In the genomic region with DNA sequence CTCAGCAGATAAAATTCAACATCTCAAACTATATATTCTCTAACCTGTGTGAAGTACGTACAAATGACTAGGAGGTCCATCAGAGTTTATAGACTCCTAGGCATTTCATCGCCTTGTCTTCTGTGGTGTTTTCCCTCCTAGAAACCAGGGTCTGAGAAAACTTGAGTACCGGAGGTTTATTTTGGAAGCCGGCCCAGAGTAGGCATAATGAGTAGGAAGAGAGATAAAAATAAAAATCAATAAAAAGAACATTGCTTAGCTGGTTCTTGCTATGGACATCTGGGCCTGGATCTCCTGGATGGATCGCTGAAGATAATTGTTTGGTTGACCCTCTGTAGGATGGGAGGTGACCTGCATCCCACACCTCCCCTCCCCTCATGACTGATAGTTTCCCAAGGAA, we compare ENCODE assay signal across 24 mouse cellular contexts.
A peak's percentile ranks its signal among the peaks of the same experiment; 100 is the strongest.
DNase-seq lines count a peak whose midpoint lies in the region.
"Had no signal": no experiment of that assay in that cellular context is flagged by ENCODE, and none has a peak within 500 bp of the region (broad histone marks: within the 10 kb centered on the region; RNA-seq: fewer than 3 reads in every experiment).

No protein-coding gene starts in this region.

- DNase-seq in layer of hippocampus, adult 11-12 months (ENCODE audit: low spot score): peak; percentile 18
- no peak for DNase-seq in layer of hippocampus, adult 9-10 months (ENCODE audit: low spot score)
- peak; percentile 42 to 48 for DNase-seq in left cerebral cortex, adult 18-20 months (ENCODE audit: low spot score in 2 of 2)
- DNase-seq in right cerebral cortex, adult 2 months (ENCODE audit: low spot score in 2 of 2): peak; percentile 57 to 59
- DNase-seq in forebrain, embryonic 10.5 days (ENCODE audit: extremely low spot score, low spot score): no peak
- DNase-seq in kidney, postnatal 25 days: no peak
- no peak for DNase-seq in lung, postnatal 25 days (ENCODE audit: low spot score)
- DNase-seq: cerebellum, adult 8-10 months; gastrocnemius, adult 2 months; heart, postnatal 14 days; kidney, adult 2 months; kidney, postnatal 14 days; liver, postnatal 0 days; lung, postnatal 10 days; midbrain, embryonic 14.5 days; thymus, postnatal 14 days had no signal

- no peaks in the 10 kb centered on the region for H3K27me3 ChIP-seq in forebrain, embryonic 10.5 days (ENCODE audit: poor library complexity, severe bottlenecking)
- H3K27me3 ChIP-seq: forebrain, embryonic 15.5 days; heart, embryonic 12.5 days; hindbrain, embryonic 13.5 days; limb, embryonic 15.5 days had no signal

- H3K36me3 ChIP-seq in forebrain, embryonic 10.5 days (replicated peaks): no peaks in the 10 kb centered on the region
- H3K36me3 ChIP-seq: forebrain, embryonic 15.5 days; G1E; heart, embryonic 12.5 days; hindbrain, embryonic 13.5 days; limb, embryonic 15.5 days had no signal

- no peaks in the 10 kb centered on the region for H3K4me1 ChIP-seq in forebrain, embryonic 10.5 days
- H3K4me1 ChIP-seq: forebrain, embryonic 15.5 days; heart, embryonic 12.5 days; hindbrain, embryonic 13.5 days; limb, embryonic 15.5 days had no signal

- H3K9me3 ChIP-seq in forebrain, embryonic 10.5 days: no peaks in the 10 kb centered on the region
- H3K9me3 ChIP-seq: forebrain, embryonic 15.5 days; hindbrain, embryonic 13.5 days; limb, embryonic 15.5 days had no signal

- H3K27ac ChIP-seq in forebrain, embryonic 10.5 days: no peak overlapping the region
- H3K27ac ChIP-seq: forebrain, embryonic 15.5 days; gastrocnemius, adult 2 months; hindbrain, embryonic 13.5 days; limb, embryonic 15.5 days; stomach, postnatal 0 days had no signal

- no peak overlapping the region for H3K4me3 ChIP-seq in forebrain, embryonic 10.5 days
- H3K4me3 ChIP-seq: erythroblast, embryonic 14.5 days; forebrain, embryonic 15.5 days; gastrocnemius, adult 2 months; heart, embryonic 12.5 days; hindbrain, embryonic 13.5 days; limb, embryonic 15.5 days; myocyte had no signal

- 94% methylated on average over 5 of the region's 5 CpGs for WGBS in forebrain, embryonic 10.5 days

Comparison
In these comparisons a context has a peak if more than half of its experiments do, and no peak if none do; other contexts are left out.
1. DNase-seq: peak in layer of hippocampus, adult 11-12 months (single experiment), left cerebral cortex, adult 18-20 months (2 of 2) and right cerebral cortex, adult 2 months (2 of 2); none in layer of hippocampus, adult 9-10 months (single experiment), forebrain, embryonic 10.5 days (single experiment), kidney, postnatal 25 days (0 of 2) and lung, postnatal 25 days (single experiment).